Mouse (Mus musculus): ENCODE measurements around the gene Dbt.
A peak's percentile ranks its signal among the peaks of the same experiment; 100 is the strongest.
"Not testable (repeated sequence)": the region's sequence is repeated elsewhere in the genome, so short reads cannot be mapped to it uniquely, and the experiment has no call there.

The Dbt gene

DNA sequence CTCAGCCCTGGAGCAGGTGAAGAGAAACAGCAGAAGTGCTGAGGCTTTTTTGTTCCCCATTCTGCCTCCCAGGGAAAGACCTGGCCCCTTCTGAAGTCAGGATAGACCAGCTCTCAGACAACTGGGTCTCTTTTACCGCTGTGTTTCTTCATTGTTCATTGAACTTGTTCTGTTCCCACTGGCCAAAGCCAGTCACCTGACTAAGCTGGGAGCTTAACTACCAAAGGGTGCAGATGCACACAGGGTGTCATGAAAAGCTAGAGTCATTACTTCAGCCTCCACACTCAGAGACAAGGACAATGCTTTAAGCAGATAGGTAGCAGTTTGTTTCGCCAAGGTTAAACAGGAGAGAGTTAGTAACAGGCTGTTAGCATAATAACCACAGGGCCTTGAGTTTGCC is 29.2 kb downstream of the Dbt start:
- DNase-seq (ENCODE audit: low spot score in 2 of 2) = no peak

DNA sequence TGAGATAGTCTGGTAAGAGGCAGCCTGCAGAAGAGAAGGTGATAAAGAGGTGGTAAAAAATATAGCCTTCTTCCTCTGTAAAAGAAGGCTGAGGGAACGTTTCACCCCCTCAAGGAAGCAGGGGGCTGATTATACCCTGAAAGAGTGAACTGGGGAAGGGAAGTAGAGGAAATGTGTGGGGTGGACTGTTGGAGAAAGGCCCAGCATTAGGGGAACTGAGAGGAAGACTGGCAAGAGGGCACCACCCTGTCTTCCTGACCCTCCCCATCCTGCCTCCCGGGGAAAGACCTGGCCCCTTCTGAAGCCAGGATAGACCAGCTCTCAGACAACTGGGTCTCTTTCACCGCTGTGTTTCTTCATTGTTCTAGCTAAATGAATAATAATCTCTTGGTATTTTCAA is 29.7 kb downstream of the Dbt start:
- no peak for DNase-seq (ENCODE audit: low spot score in 2 of 2)

GRCm38 (mm10) chr3:116547430-116547829 is 34.6 kb downstream of the Dbt start:
- no peak for DNase-seq (ENCODE audit: low spot score in 2 of 2)

GRCm38 (mm10) chr3:116551362-116551761 is 38.5 kb downstream of the Dbt start:
- no peak for DNase-seq (ENCODE audit: low spot score in 2 of 2)

- not testable (repeated sequence) for DNase-seq (ENCODE audit: low spot score in 2 of 2)
These were observed 48.4 kb downstream of the Dbt start for GRCm38 (mm10) chr3:116561315-116561714.

DNA sequence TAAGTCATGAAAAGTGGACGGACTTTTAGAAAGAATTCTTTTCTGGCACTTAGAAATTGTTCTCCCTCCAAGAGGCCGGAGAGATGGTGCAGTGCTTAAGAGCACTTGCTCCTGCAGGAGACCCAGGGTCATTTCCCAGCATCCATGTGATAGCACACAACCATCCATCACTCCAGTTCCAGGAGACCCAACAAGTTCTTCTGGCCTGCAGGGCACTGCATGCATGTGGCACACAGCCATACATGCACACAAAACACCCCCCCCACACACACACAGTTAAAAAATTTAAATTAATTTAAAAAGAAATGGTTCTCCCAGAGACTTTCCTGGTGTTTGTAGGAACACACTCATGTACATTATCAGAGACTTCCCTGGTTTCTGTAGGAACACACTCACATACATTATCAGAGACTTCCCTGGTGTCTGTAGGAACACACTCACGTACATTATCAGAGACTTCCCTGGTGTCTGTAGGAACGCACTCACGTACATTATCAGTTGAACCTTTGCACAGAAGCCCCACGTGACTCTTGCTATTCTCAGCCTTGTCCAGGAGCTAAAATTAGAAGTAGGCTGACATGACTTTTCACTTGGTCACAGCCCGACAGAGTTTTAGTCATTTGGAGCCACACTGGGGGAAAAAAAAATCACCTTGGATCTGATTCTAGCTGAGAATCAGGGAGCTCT is 49.7 kb downstream of the Dbt start, which contains the start of gene Lrrc39:
TSS of gene Lrrc39 (plus strand) at position 566 of the 687 bp plus-strand sequence.
- DNase-seq (ENCODE audit: low spot score in 2 of 2) = no peak

DNA sequence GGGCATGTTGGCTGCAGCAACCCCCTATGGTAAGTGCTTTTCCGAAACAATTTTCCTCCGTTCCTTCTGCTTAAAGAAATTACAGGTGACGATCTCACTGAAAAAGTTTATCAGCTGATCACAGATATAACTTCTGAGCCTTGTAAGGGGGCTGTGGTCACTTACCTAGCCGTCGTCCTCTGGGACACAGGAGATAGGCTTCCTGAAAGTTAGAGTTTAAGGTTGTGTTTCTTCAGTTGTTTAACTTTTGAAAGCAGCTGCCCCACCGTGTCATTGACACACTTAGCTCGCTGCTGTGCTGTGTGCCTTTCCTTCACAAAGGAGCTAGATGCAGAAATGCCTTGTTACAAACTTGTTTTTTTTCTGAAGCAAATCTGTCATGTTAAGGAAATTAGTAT is 50.2 kb downstream of the Dbt start:
- no peak for DNase-seq (ENCODE audit: low spot score in 2 of 2)

- no peak for DNase-seq (ENCODE audit: low spot score in 2 of 2)
These were observed 57.8 kb downstream of the Dbt start for GRCm38 (mm10) chr3:116570628-116571027.

GRCm38 (mm10) chr3:116577286-116577685 is 64.4 kb downstream of the Dbt start:
- no peak for DNase-seq (ENCODE audit: low spot score in 2 of 2)

DNA sequence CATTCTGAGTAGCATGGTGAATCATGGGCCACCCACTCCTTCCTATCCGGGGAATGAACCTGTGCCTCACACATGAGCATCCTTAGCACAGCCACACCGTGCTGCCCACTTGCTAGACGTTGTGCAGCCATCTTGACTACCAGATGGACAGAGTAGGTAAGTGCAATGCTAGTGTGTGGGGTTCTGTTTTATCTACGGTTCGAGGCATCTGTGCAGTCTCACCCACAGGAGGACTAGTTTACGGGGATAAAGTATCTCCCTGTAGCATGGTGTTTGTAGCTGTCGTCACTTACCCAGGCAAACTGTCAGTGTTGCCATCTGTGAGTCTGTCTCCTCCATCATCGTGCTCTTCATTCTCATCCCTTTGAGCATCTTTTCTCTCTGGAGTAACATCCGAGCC is 69.3 kb downstream of the Dbt start:
- DNase-seq (ENCODE audit: low spot score in 2 of 2) = no peak

GRCm38 (mm10) chr3:116594076-116594727 is 81.3 kb downstream of the Dbt start:
- DNase-seq (ENCODE audit: low spot score in 2 of 2) = no peak

DNA sequence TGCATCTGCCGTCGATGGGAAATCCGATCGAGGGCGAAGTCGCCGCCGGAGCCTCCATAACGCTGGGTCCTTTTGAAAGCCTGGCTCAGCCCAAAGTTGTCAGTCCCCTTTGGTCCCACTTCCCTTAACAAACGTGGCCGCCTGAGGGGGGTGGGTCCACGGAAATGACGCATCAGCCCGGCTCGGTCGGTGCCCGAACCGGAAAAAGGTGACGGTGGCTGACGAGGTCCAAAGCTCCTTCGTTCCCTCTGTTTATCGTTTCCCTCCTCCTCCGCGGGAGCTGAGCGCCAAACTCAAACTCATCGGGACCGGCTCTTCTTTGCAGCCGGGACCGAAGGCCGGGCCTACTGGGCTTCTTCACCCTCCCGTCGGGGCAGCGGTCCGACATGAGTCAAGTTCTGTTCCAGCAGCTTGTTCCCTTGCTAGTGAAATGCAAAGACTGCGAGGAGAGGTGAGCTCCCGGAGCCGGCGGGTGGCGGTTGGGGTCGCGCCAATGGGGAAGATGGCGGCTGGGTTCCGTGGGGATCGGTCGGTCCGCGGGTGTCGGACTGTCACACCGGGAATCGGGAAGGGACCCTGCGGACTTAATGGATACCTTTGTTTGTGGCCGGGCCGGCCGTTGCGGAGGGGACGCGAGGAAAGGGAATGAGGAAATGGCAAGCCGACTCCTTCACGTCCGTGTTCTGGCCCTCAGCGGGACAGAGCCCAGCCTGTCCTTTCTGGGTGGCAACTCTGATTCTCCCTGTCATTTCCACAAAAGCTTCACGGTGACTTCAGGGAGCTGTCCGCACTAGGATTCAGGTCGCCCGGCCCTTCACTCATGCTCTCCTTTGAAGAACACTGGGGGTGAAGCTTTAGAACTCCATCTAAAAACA is 82.1 kb downstream of the Dbt start, which contains the start of gene Sass6:
TSS of gene Sass6 (plus strand) at position 255 of the 875 bp plus-strand sequence.
- peak; percentile 98 to 99 for DNase-seq (ENCODE audit: low spot score in 2 of 2)

GRCm38 (mm10) chr3:116595603-116595991 is 82.7 kb downstream of the Dbt start:
- no peak for DNase-seq (ENCODE audit: low spot score in 2 of 2)
